Mouse (Mus musculus): ENCODE results near the gene Ngef. TPM values are rescaled to one million over a fixed set of nuclear protein-coding genes. Genes with fewer than 3 reads are reported as not detected.

The Ngef gene
- polyA plus RNA-seq, 1 experiment from 2014 or later, result 0.88 TPM

DNA sequence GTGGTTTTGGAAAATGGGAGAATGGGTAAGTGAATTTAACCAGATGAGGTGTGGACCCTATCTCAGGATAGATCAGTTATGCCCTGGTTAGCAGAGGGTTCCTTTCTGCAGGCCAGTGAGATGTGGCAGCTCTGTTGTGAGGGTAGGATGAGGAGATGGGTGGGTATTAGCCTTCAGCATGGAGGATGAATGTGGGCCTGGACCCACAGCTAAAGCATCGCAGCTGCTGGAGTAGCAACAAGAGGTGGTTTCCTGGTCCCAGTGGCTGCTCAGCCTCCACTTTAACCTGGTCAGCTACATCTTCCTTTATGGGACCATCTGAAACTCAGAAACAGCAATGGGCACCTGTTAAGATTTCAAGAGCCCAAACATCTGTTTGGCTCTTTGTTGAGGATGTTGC lies 117.2 kb downstream of the Ngef start:
- H3K4me3 ChIP-seq, result no peak overlapping the region

DNA sequence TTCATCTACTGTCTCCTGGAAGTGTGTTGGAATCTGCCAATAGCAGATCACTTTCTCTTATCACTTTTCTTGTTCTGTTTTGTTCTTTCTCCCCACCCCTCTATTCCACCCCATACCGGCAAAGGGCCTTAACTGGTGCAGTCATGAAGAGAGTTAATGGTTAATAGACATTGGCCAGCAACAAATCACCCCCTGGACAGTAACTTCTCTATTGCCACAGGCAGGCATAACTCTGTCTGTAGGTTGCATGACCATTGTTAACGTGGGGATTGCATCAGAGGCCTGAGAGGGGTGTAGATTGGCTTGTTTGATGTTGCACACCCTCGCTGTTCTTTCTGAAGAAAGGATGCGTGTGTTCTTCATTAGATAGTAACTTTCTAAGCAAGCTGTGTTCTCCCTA lies 124.2 kb downstream of the Ngef start:
- Histone ChIP-seq H3K4me1 (no peaks in the 10 kb centered on the region), H3K4me3 (no peak overlapping the region), H3K27ac (no peak overlapping the region), H3K9me3 (no peaks in the 10 kb centered on the region), H3K27me3 (ENCODE audit: insufficient read depth, poor library complexity, severe bottlenecking) (no peaks in the 10 kb centered on the region), H3K36me3 (peaks cover 62% of the 10 kb centered on the region)
- WGBS, result 89% methylated on average over 4 of the region's 4 CpGs
- DNase-seq (ENCODE audit: low spot score), result no peak

More for the DNA sequence above, 117.2 kb downstream of the Ngef start:
- H3K4me1 ChIP-seq, result no peaks in the 10 kb centered on the region
- H3K9me3 ChIP-seq, result no peaks in the 10 kb centered on the region
- H3K27ac ChIP-seq, result no peak overlapping the region
- H3K27me3 ChIP-seq (ENCODE audit: insufficient read depth, poor library complexity, severe bottlenecking), result no peaks in the 10 kb centered on the region
- H3K36me3 ChIP-seq, result no peaks in the 10 kb centered on the region
- 90% methylated on average over 1 of the region's 1 CpGs for WGBS
- no peak for DNase-seq (ENCODE audit: low spot score)

DNA sequence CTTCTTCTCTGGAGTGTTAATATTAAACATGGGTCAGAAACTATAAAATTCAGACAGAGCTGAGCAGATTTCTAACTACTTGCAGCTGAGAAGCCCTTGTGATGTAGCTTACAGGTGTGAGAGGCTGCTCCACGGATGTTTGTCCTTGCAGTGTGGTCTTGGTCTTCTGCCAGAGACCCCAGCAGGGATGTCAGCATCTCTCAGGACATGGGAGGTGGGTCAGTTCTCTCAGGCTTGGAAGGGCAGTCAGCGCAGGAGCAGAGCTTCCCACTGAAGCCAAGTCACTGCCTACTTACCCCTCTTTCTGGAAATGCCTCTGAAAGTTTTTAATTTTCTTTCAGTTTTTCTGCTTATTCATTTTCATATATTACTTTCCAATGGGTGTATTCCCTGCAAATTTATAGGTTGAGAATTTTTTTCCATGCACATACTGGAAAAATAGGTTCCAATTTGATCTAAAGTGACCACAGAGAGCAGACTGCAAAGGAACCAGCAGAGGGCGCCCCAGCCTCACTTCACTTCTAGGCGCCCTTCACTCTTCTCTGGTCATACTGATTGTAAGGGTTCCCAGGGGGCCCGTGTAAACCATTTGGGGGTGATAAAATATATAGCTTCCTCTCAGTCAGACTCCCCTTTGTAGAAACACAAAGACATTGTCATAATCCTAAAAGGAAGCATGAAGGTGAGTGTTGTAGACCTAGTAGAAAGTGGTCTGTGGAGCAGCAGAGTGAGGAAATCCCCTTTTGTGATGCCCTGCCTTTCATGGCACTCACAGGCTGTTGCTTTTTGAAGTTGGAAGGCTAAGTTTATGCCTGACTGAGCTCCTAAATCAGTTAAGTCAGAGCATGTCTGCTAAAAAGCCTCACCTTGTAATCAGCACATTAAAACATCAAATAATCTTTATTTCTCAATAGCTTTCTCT lies 126.2 kb downstream of the Ngef start:
- WGBS, result 37% methylated on average over 5 of the region's 5 CpGs
- Histone ChIP-seq H3K27me3 (ENCODE audit: insufficient read depth, poor library complexity, severe bottlenecking) (no peaks in the 10 kb centered on the region), H3K4me1 (no peaks in the 10 kb centered on the region), H3K4me3 (no peak overlapping the region), H3K36me3 (peaks cover 80% of the 10 kb centered on the region), H3K27ac (no peak overlapping the region), H3K9me3 (no peaks in the 10 kb centered on the region)
- DNase-seq (ENCODE audit: low spot score), result no peak

DNA sequence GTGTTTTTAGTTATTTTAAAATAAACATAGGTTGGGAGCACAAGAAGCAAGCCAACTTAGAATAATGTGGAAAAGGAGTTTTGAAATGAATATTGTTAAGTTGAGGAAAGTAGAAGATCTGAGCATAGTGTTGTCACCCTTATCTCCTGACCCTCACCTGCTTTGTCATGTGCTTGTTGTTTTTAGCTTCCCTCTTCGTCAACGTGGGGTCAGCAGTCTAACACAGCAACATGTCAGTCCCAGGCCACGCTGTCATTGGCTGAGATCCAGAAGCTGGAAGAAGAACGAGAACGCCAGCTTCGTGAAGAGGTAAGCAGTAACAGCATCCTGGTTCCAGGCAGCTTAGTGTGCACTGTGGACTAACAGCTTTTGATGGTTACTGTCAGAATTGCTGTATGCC lies 137.1 kb downstream of the Ngef start:
- 72% methylated on average over 6 of the region's 6 CpGs for WGBS
- Histone ChIP-seq H3K27ac (no peak overlapping the region), H3K9me3 (no peaks in the 10 kb centered on the region), H3K4me3 (no peak overlapping the region), H3K4me1 (no peaks in the 10 kb centered on the region), H3K36me3 (peaks cover 80% of the 10 kb centered on the region), H3K27me3 (ENCODE audit: insufficient read depth, poor library complexity, severe bottlenecking) (no peaks in the 10 kb centered on the region)
- DNase-seq (ENCODE audit: low spot score), result no peak

DNA sequence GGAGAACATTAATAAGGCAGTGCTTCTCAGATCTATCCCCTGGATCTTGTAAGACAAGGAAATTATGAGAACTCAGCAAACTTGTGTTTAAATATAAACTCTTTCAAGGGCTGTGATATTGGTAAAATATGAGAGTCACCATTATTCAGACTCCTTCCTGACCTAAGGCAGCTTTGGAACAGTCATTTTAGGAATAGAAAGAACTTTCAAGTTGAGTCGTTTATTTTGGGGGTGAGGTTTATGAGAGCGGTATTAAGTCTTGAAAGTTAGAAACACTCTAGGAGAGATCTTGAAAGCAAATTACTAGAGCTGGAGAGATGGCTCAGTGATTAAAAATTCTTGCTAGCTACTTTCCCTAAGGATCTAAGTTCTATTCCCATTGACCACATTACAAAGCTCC lies 138.5 kb downstream of the Ngef start:
- H3K36me3 ChIP-seq, result peaks cover 81% of the 10 kb centered on the region
- 96% methylated on average over 2 of the region's 2 CpGs for WGBS

More for the DNA sequence above, 138.5 kb downstream of the Ngef start:
- no peaks in the 10 kb centered on the region for H3K9me3 ChIP-seq
- H3K4me1 ChIP-seq, result no peaks in the 10 kb centered on the region
- H3K27me3 ChIP-seq (ENCODE audit: insufficient read depth, poor library complexity, severe bottlenecking), result no peaks in the 10 kb centered on the region
- no peak overlapping the region for H3K4me3 ChIP-seq
- DNase-seq (ENCODE audit: low spot score), result no peak
- no peak overlapping the region for H3K27ac ChIP-seq

Other genes starting within 250 kb of the Ngef start
- gene Gigyf2, start 246.9 kb downstream of the Ngef start, polyA plus RNA-seq (2016; fragmentation: Nextera tagmentation; extraction: Ambion mirVana), result 33.0 and 38.2 TPM in 2 replicates
- gene Kcnj13, start 179.1 kb downstream of the Ngef start, polyA plus RNA-seq (2016; fragmentation: Nextera tagmentation; extraction: Ambion mirVana), result 0.70 and 1.0 TPM in 2 replicates
- gene Snorc, start 103.6 kb downstream of the Ngef start, polyA plus RNA-seq (2016; fragmentation: Nextera tagmentation; extraction: Ambion mirVana), result not detected in 2 replicates
- gene Neu2, start 64.0 kb downstream of the Ngef start, polyA plus RNA-seq (2016; fragmentation: Nextera tagmentation; extraction: Ambion mirVana), result 0.18 TPM in 1 of 2 replicates, not detected in the other
- 5.1 and 6.0 TPM in 2 replicates for gene Inpp5d, start 46.4 kb upstream of the Ngef start, polyA plus RNA-seq (2016; fragmentation: Nextera tagmentation; extraction: Ambion mirVana)
- 32.1 and 33.5 TPM in 2 replicates for gene Atg16l1, start 182.0 kb upstream of the Ngef start, polyA plus RNA-seq (2016; fragmentation: Nextera tagmentation; extraction: Ambion mirVana)
- gene Sag, start 229.8 kb upstream of the Ngef start, polyA plus RNA-seq (2016; fragmentation: Nextera tagmentation; extraction: Ambion mirVana), result 1.9 and 2.0 TPM in 2 replicates